Mouse (Mus musculus) embryonic fibroblast, embryonic 13.5 days (primary cell): ENCODE data around the gene Deaf1.

ENCODE experiments used
- CTCF ChIP-seq: IDR thresholded peaks from 2 replicates; pipeline ENCODE4 v1.5.1; 2011; ENCODE audit warnings: mild to moderate bottlenecking, control low read depth, low read length, moderate library complexity, borderline replicate concordance; ENCODE audit not compliant: insufficient read depth
- POLR2A ChIP-seq: IDR thresholded peaks from 2 replicates; pipeline ENCODE4 v1.6.1; 2011; ENCODE audit warnings: low read depth, mild to moderate bottlenecking, control low read depth, low read length, moderate library complexity

GRCm38 (mm10) chr7:141294479-141294878, 33.0 kb downstream of the Deaf1 start:
- TF ChIP-seq CTCF (no peak), POLR2A (no peak)
